Mouse (Mus musculus) stomach, embryonic 16.5 days (tissue): ENCODE measurements around the gene D17Wsu92e. TPM values are rescaled to one million over a fixed set of nuclear protein-coding genes. Genes with fewer than 3 reads are reported as not detected.

ENCODE experiments used
- ATAC-seq: fragments of 200-750 bp; cut with Nextera tagmentation; 2 replicates; pipeline ENCODE4 v1.8.0; 2017; ENCODE audit warnings: moderate number of reproducible peaks, moderate TSS enrichment; ENCODE audit not compliant: insufficient read depth, low FRiP score
- H3K27ac ChIP-seq: fragments of 300-500 bp; sonication (generic); 2 replicates; pipeline ENCODE4 v1.5.1; 2014; ENCODE audit warnings: low read length
- H3K27me3 ChIP-seq: fragments of 300-500 bp; sonication (generic); 2 replicates; pipeline ENCODE4 v1.6.1; 2014; ENCODE audit warnings: low read length, control low read depth, mixed read lengths; ENCODE audit not compliant: control insufficient read depth, insufficient read depth
- H3K36me3 ChIP-seq: fragments of 300-500 bp; sonication (generic); 2 replicates; pipeline ENCODE4 v1.6.1; 2014; ENCODE audit warnings: low read length; ENCODE audit not compliant: control insufficient read depth, insufficient read depth
- H3K4me1 ChIP-seq: fragments of 300-500 bp; sonication (generic); 2 replicates; pipeline ENCODE4 v1.6.1; 2014; ENCODE audit warnings: low read length, control low read depth, mixed read lengths; ENCODE audit not compliant: control insufficient read depth, insufficient read depth
- H3K4me2 ChIP-seq: fragments of 300-500 bp; sonication (generic); 2 replicates; pipeline ENCODE4 v1.6.1; 2014; ENCODE audit warnings: low read depth, low read length, mixed read lengths
- H3K4me3 ChIP-seq: fragments of 300-500 bp; sonication (generic); replicated peaks from 2 replicates; pipeline ENCODE4 v1.5.1; 2014; ENCODE audit warnings: mild to moderate bottlenecking, low read length
- H3K9ac ChIP-seq: fragments of 300-500 bp; sonication (generic); 2 replicates; pipeline ENCODE4 v1.6.1; 2014; ENCODE audit warnings: low read length
- H3K9me3 ChIP-seq: fragments of 300-500 bp; sonication (generic); replicated peaks from 2 replicates; pipeline ENCODE4 v1.6.1; 2016; ENCODE audit warnings: low read length, control low read depth; ENCODE audit not compliant: control insufficient read depth
- WGBS: fragments of 180-500 bp; shearing (Covaris S2); extraction: QIAGEN DNeasy Blood & Tissue Kit; methylation state at CpG from one replicate; pipeline ENCODE4 v1.1.7; 2014; 5-methylcytosine and 5-hydroxymethylcytosine counted together
- polyA plus RNA-seq: library from polyadenylated mRNA; unstranded; fragments of >200 nt; fragmentation: Nextera tagmentation; extraction: Ambion mirVana; gene quantifications from 2 replicates; pipeline ENCODE4 v1.2.1, GENCODE M21; 2015

The D17Wsu92e gene
- polyA plus RNA-seq, 1 experiment from 2014 or later = 21.2 TPM

- 30% methylated on average over 11 of the region's 11 CpGs for WGBS
- H3K4me3 ChIP-seq = peak overlapping the region; percentile 13
- no peaks in the 10 kb centered on the region for H3K27me3 ChIP-seq
- H3K9me3 ChIP-seq = no peaks in the 10 kb centered on the region
- peaks cover 35% of the 10 kb centered on the region for H3K4me1 ChIP-seq
- peak; percentile 67; the same call in 1 of the 2 replicates for ATAC-seq
- H3K27ac ChIP-seq = peak overlapping the region; percentile 97
- peaks cover 3% of the 10 kb centered on the region; the same call in 1 of the 2 replicates for H3K36me3 ChIP-seq
- H3K9ac ChIP-seq = peak overlapping the region; percentile 60
- peak overlapping the region; percentile 48 for H3K4me2 ChIP-seq
Observed at GRCm38 (mm10) chr17:27797341-27797872, 23.0 kb downstream of the D17Wsu92e start.

DNA sequence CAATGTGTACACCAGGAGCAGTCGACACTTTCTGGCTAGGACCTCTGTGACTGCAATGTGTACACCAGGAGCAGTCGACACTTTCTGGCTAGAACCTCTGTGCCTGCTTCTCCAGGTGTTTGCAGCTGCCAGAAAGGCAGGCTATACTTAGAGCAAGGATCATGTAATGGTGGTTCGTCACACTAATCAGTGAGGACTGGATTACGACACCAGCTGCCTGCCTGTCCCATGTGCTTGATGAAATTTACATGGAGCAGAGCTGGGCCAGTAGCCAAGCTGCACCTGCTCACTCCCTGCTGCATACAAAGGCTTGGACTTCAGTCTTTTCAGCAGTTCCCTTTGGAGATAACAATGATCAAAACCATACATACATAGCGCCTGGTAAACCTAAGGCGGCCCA is 23.7 kb downstream of the D17Wsu92e start:
- H3K9ac ChIP-seq = peak overlapping the region; percentile 60
- H3K4me3 ChIP-seq = peak overlapping the region; percentile 13; the same call in 1 of the 2 replicates
- WGBS = 27% methylated on average over 6 of the region's 6 CpGs
- H3K9me3 ChIP-seq = no peaks in the 10 kb centered on the region
- peaks cover 35% of the 10 kb centered on the region for H3K4me1 ChIP-seq
- peaks cover 3% of the 10 kb centered on the region; the same call in 1 of the 2 replicates for H3K36me3 ChIP-seq
- no peaks in the 10 kb centered on the region for H3K27me3 ChIP-seq
- peak; percentile 85 for ATAC-seq
- H3K27ac ChIP-seq = peak overlapping the region; percentile 97
- peak overlapping the region; percentile 48 for H3K4me2 ChIP-seq

GRCm38 (mm10) chr17:27793144-27793543 is 27.3 kb downstream of the D17Wsu92e start:
- peaks cover 22% of the 10 kb centered on the region for H3K4me1 ChIP-seq
- no peak for ATAC-seq
- H3K27ac ChIP-seq = peak overlapping the region; percentile 51
- no peak overlapping the region for H3K4me3 ChIP-seq
- H3K4me2 ChIP-seq = no peak overlapping the region
- 82% methylated on average over 6 of the region's 6 CpGs for WGBS
- H3K36me3 ChIP-seq = peaks cover 3% of the 10 kb centered on the region; the same call in 1 of the 2 replicates
- no peaks in the 10 kb centered on the region for H3K27me3 ChIP-seq
- no peak overlapping the region for H3K9ac ChIP-seq
- no peaks in the 10 kb centered on the region for H3K9me3 ChIP-seq

DNA sequence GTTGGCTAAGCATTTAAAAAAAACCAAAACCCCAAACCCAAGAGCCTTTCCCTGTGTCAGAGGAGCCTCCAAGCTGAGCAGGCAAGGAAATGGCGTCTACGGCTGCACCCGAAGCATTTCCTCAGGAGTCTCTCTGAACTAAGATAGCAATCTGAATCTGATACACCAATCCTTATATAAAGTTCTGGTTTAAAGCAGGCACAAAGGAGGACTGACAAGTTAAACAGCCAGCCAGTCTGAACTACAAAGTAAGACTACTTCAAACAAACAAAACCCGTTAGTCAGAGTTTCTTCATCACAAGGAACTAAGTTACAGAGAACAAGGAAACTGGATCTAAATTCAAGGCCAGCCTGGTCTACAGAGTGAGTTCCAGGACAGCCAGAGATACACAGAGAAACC is 27.9 kb downstream of the D17Wsu92e start:
- H3K4me1 ChIP-seq = peaks cover 17% of the 10 kb centered on the region
- 59% methylated on average over 4 of the region's 4 CpGs for WGBS
- H3K4me3 ChIP-seq = no peak overlapping the region
- no peaks in the 10 kb centered on the region for H3K9me3 ChIP-seq
- peak overlapping the region; percentile 43; the same call in 1 of the 2 replicates for H3K27ac ChIP-seq
- H3K36me3 ChIP-seq = peaks cover 3% of the 10 kb centered on the region; the same call in 1 of the 2 replicates
- no peak for ATAC-seq
- no peak overlapping the region for H3K4me2 ChIP-seq
- no peaks in the 10 kb centered on the region for H3K27me3 ChIP-seq
- H3K9ac ChIP-seq = no peak overlapping the region

DNA sequence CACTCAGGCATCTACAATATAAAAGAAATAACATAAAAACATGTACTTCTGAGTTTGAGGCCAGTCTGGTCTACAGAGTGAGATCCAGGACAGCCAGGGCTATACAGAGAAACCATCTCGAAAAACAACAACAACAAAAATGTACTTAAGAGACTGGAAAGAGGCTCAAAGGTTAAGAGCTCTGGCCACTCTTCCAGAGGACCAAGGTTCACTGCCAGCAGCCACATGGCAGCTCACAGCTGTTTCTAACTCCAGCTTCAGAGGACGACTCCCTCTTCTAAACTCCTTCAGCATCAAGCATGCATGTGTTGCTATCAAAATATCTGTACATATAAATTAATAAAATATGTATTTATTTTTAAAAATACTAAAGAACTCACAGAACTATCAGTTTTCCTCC is 28.9 kb downstream of the D17Wsu92e start:
- no peak overlapping the region for H3K9ac ChIP-seq
- no peak overlapping the region for H3K4me2 ChIP-seq
- H3K4me3 ChIP-seq = no peak overlapping the region
- H3K36me3 ChIP-seq = peaks cover 3% of the 10 kb centered on the region; the same call in 1 of the 2 replicates
- ATAC-seq = no peak
- H3K9me3 ChIP-seq = no peaks in the 10 kb centered on the region
- H3K4me1 ChIP-seq = peaks cover 7% of the 10 kb centered on the region
- 84% methylated on average over 2 of the region's 2 CpGs for WGBS
- no peak overlapping the region for H3K27ac ChIP-seq
- H3K27me3 ChIP-seq = no peaks in the 10 kb centered on the region

DNA sequence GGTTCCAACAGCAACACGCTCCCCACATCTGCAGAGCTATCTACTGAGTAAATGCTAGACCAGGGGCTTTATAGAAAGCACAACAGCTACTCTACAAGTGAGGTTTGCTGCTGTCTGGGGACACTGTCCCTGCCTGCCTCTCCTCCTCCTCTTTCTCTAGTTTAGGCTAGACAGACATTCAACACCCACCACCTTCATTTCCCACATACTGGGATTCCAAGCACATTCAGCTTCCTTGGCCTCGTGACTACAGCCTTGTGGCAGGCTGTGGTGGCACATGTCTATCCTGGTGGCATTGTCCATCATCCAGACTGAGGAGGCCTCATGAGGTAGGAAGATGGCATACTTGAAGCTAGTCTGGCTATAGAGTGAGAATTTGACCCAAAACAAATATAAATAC is 29.5 kb downstream of the D17Wsu92e start:
- H3K27me3 ChIP-seq = no peaks in the 10 kb centered on the region
- H3K9me3 ChIP-seq = no peaks in the 10 kb centered on the region
- ATAC-seq = no peak
- 84% methylated on average over 2 of the region's 2 CpGs for WGBS
- no peak overlapping the region for H3K9ac ChIP-seq
- peaks cover 3% of the 10 kb centered on the region; the same call in 1 of the 2 replicates for H3K36me3 ChIP-seq
- no peak overlapping the region for H3K27ac ChIP-seq
- no peak overlapping the region for H3K4me3 ChIP-seq
- no peak overlapping the region for H3K4me2 ChIP-seq
- H3K4me1 ChIP-seq = peaks cover 2% of the 10 kb centered on the region

DNA sequence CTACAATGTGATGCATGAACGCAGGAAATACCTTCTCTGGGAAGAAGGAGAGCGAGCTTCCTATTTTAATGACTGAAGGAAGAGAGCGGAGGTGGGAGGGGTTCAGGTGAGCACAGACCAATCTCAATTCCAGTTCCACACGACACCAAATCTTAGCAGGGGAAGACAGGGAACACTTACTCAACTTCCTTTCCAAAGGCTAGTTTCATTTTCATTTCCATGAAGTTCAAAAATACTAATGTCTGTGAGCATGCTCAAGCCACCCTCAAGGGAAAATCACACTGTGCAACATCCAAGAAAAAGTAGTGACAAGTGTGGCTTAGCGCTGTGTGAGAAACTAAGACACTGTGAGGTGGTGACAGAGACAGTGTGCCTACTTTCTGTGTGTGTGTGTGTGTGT is 30.4 kb downstream of the D17Wsu92e start:
- Histone ChIP-seq H3K27me3 (no peaks in the 10 kb centered on the region), H3K9me3 (no peaks in the 10 kb centered on the region), H3K4me3 (no peak overlapping the region), H3K4me2 (no peak overlapping the region), H3K27ac (no peak overlapping the region), H3K4me1 (no peaks in the 10 kb centered on the region; the same call in 1 of the 2 replicates), H3K9ac (no peak overlapping the region), H3K36me3 (peaks cover 3% of the 10 kb centered on the region; the same call in 1 of the 2 replicates)
- ATAC-seq = no peak
- WGBS = 88% methylated on average over 5 of the region's 5 CpGs

DNA sequence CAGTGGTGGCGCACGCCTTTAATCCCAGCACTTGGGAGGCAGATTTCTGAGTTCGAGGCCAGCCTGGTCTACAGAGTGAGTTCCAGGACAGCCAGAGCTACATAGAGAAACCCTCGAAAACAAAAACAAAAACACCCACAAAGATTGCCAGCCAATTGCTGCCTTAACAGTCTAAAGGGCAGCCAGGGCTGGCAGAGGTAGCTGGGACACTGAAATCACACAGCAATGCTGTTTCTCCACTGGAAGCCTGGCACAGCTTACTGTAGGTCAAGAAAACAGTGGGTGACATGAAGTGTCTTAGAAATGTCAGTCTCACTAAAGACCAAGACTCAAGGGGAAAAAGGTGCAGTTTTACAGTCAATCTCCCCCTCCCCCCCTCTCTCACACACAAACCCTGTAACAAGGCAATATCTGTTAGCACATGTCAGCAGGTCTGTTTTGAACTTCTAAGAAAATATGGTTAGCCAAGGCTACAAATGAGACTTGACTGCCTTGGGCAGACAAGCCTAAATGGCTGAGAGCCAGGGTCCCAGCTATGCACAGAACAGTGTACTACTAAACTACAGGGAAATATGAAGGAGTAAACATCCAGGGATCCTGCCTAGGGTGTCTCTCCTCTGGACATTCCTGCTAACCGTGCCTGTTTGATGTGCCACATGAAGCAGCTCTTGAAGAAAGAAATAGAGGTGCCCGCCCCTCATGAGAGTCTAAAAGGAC is 31.8 kb downstream of the D17Wsu92e start:
- no peaks in the 10 kb centered on the region for H3K27me3 ChIP-seq
- peaks cover 3% of the 10 kb centered on the region; the same call in 1 of the 2 replicates for H3K36me3 ChIP-seq
- H3K4me1 ChIP-seq = no peaks in the 10 kb centered on the region; the same call in 1 of the 2 replicates
- WGBS = 90% methylated on average over 6 of the region's 6 CpGs
- no peak for ATAC-seq
- H3K9me3 ChIP-seq = no peaks in the 10 kb centered on the region
- no peak overlapping the region for H3K9ac ChIP-seq
- H3K4me3 ChIP-seq = no peak overlapping the region
- no peak overlapping the region for H3K4me2 ChIP-seq
- no peak overlapping the region for H3K27ac ChIP-seq

DNA sequence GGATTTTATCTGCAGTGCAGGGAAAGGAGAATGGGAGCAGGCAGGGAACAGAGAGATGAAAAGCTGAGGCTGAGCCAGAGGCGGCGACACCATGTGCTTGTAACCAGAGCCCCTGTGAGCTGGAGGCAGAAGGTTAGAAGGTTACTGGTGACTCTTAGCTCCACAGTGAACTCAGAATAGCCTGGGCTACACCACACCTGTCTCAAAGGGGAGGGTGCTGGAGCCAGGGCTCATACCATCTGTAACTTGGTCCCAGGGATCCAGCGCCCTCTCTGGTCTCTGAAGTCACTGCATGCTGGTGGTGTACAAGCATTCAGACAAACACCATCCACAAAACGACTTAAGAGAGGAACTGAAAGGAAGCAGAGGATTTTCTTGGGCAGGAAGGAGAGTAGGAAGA is 36.9 kb downstream of the D17Wsu92e start:
- Histone ChIP-seq H3K4me2 (no peak overlapping the region), H3K27me3 (no peaks in the 10 kb centered on the region), H3K4me3 (no peak overlapping the region), H3K27ac (no peak overlapping the region), H3K9ac (no peak overlapping the region), H3K4me1 (no peaks in the 10 kb centered on the region; the same call in 1 of the 2 replicates), H3K9me3 (no peaks in the 10 kb centered on the region), H3K36me3 (no peaks in the 10 kb centered on the region)
- WGBS = 81% methylated on average over 4 of the region's 4 CpGs
- no peak for ATAC-seq
